Mouse (Mus musculus): ENCODE measurements around the gene Amacr. TPM values are rescaled to one million over a fixed set of nuclear protein-coding genes. Genes with fewer than 3 reads are reported as not detected.

The Amacr gene
- polyA plus RNA-seq (2017; shearing (Covaris generic)) = 3.8 TPM

GRCm38 (mm10) chr15:10981377-10982063, at the start of gene Amacr:
Gene Amacr, plus strand, starts transcription at chr15:10981756.

GRCm38 (mm10) chr15:10951951-10952759, 29.4 kb upstream of the Amacr start, which contains the start of gene C1qtnf3:
Gene C1qtnf3, plus strand, starts transcription at chr15:10952332.

GRCm38 (mm10) chr15:11000421-11000820, 18.9 kb downstream of the Amacr start, which contains the start of gene Slc45a2:
Gene Slc45a2, plus strand, starts transcription at chr15:11000721.

DNA sequence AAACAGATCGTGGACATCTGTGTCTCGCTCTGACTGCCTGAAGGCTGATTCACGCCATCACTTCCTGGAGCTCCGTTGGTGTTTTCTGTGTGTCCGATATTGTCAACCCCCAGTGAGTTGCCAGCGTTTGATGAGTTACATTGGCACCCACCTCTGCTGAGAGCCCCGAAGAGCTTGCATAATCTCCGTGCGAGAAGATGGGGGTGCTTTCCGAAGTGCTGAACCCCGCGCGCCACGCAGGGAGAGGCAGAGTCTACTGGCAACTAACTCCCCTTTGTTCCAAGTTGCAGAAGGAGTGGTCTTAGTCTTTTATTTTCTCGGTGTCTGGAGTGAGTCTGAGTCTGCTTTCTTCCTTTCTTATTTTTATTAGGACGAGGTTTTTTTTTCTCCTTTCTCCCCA, 56.2 kb downstream of the Amacr start, which contains the start of gene Rxfp3:
Rxfp3 (minus strand) TSS at position 281 of the 400 bp plus-strand sequence.

Other genes starting within 250 kb of the Amacr start
- gene C1qtnf3, start 29.4 kb upstream of the Amacr start, polyA plus RNA-seq (2017; shearing (Covaris generic)) = 0.16 TPM
- gene Slc45a2, start 19.0 kb downstream of the Amacr start, polyA plus RNA-seq (2017; shearing (Covaris generic)) = not detected
- not detected for gene Rxfp3, start 56.2 kb downstream of the Amacr start, polyA plus RNA-seq (2017; shearing (Covaris generic))
- 0.09 TPM for gene Adamts12, start 83.0 kb downstream of the Amacr start, polyA plus RNA-seq (2017; shearing (Covaris generic))

Measured in effector memory CD4-positive, alpha-beta T cell, adult 7 months (primary cell).